Mouse (Mus musculus): ENCODE measurements at regions not wholly inside any gene's neighbourhood (a gene's known extent, or its start where the extent isn't known, plus 50 kb on each side); places are given as distances from the start of the nearest gene placed in this dataset.

- TF ChIP-seq POLR2A (IDR thresholded peaks at IDR 0.05; ENCODE audit: insufficient read depth, low read length) (no peak), EP300 (IDR thresholded peaks at IDR 0.05; ENCODE audit: insufficient read depth, low read depth, low read length) (no peak)
Measured at GRCm38 (mm10) chr16:65339225-65339624, 181.1 kb upstream of the Pou1f1 start.

All from ES-Bruce4 (cell line).